Mouse (Mus musculus) olfactory bulb, adult 2 months (tissue): ENCODE data around the gene Ppm1h.

Experiments
- CTCF ChIP-seq: fragments of 200-500 bp; IDR thresholded peaks from 2 replicates; pipeline ENCODE4 v1.5.1; 2012; ENCODE audit warnings: low read depth, mild to moderate bottlenecking, low read length, moderate library complexity; ENCODE audit not compliant: insufficient read depth
- POLR2A ChIP-seq: fragments of 200-500 bp; IDR thresholded peaks from 2 replicates; pipeline ENCODE4 v1.6.1; 2012; ENCODE audit warnings: mild to moderate bottlenecking, low read depth, low read length, moderate library complexity; ENCODE audit not compliant: insufficient read depth

DNA sequence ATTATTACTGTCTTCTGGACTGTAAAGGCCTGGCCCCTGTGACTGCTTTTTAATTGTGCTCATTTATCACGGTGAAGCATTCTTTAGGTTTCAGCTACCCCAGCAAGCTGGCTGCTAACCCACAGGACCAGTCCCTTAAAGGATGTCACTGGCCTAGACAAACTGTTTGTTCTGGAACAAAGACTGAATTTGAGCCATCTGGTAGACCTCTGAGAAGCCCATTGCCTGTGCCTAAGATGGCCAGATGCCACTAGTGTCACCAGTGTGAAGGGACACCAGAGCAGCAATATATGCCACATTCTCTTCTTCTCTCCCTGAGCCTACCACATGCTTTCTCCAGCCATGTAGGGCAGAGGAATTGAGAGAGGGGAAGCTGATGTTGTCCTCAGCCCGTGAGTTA is 240.9 kb downstream of the Ppm1h start:
- TF ChIP-seq POLR2A (no peak), CTCF (no peak)
